20 mouse cellular contexts compared by ENCODE assay signal in the genomic region with DNA sequence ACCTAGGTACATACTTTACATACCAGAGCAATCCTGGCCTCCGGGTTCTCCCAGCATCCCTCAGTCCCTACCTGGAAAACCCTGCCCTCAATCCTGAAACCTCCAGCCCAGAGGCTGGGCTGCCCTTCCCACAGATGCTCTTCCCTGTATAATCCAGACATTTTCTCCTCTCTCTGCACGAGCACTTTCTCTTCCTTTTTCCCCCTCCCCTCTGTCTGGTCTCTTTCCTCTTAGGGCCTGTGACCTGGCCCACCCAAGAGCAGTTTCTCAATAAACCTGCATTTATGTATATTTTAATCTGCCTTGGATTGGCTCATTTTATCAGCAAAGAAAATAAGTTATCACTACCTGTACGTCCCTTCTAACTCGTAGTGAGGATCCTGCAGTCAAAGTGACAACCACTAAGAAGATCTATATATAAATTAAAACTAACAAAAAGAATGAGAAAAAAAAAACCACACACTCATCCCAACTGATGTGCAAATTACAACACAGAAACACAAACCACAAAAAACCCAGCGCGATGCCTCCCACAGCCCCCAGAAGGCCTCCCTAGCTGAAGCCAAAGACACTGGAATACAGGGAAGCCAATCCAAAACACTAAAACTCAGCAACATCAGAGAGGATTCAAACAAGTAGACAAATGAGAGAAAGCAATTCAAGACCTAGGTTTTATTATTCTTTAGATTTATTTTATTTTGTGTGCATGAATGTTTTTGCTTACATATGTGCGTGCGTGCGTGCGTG. TPM values are rescaled to one million over a fixed set of nuclear protein-coding genes. Genes with fewer than 3 reads are reported as not detected.
DNase-seq lines count a peak whose midpoint lies in the region; ATAC-seq lines count a peak whose summit lies in the region.
"Had no signal": no experiment of that assay in that cellular context is flagged by ENCODE, and none has a peak within 500 bp of the region (broad histone marks: within the 10 kb centered on the region; RNA-seq: fewer than 3 reads in every experiment).

No protein-coding gene starts in this region.

- H3K27ac ChIP-seq in kidney, embryonic 16.5 days (ENCODE audit: low read length) = no peak overlapping the region
- no peak overlapping the region for H3K27ac ChIP-seq in midbrain, embryonic 11.5 days (ENCODE audit: low read depth, low read length)
- no peak overlapping the region for H3K27ac ChIP-seq in midbrain, embryonic 15.5 days
- H3K27ac ChIP-seq: forebrain, embryonic 12.5 days; hindbrain, embryonic 12.5 days had no signal

- no peaks in the 10 kb centered on the region for H3K27me3 ChIP-seq in kidney, embryonic 16.5 days (ENCODE audit: insufficient read depth, low read length)
- H3K27me3 ChIP-seq in midbrain, embryonic 11.5 days (ENCODE audit: control insufficient read depth, insufficient read depth, low read length) = no peaks in the 10 kb centered on the region
- H3K27me3 ChIP-seq in midbrain, embryonic 15.5 days (replicated peaks) = no peaks in the 10 kb centered on the region
- H3K27me3 ChIP-seq: embryonic facial prominence, embryonic 13.5 days; forebrain, embryonic 12.5 days; hindbrain, embryonic 12.5 days had no signal

- WGBS in kidney, embryonic 16.5 days = 83% methylated on average over 10 of the region's 10 CpGs
- 92% methylated on average over 10 of the region's 10 CpGs for WGBS in midbrain, embryonic 11.5 days
- 87% methylated on average over 10 of the region's 10 CpGs for WGBS in midbrain, embryonic 15.5 days

- H3K36me3 ChIP-seq in kidney, embryonic 16.5 days (ENCODE audit: insufficient read depth, low read length) = no peaks in the 10 kb centered on the region
- H3K36me3 ChIP-seq in midbrain, embryonic 11.5 days (ENCODE audit: control insufficient read depth, insufficient read depth, low read length) = no peaks in the 10 kb centered on the region
- no peaks in the 10 kb centered on the region for H3K36me3 ChIP-seq in midbrain, embryonic 15.5 days (replicated peaks)
- H3K36me3 ChIP-seq: embryonic facial prominence, embryonic 13.5 days; forebrain, embryonic 12.5 days; hindbrain, embryonic 12.5 days had no signal

- no peaks in the 10 kb centered on the region for H3K9me3 ChIP-seq in kidney, embryonic 16.5 days (ENCODE audit: low read length)
- H3K9me3 ChIP-seq in midbrain, embryonic 11.5 days (ENCODE audit: control insufficient read depth, low read length) = no peaks in the 10 kb centered on the region
- H3K9me3 ChIP-seq in midbrain, embryonic 15.5 days = no peaks in the 10 kb centered on the region
- H3K9me3 ChIP-seq: embryonic facial prominence, embryonic 13.5 days; forebrain, embryonic 12.5 days; hindbrain, embryonic 12.5 days had no signal

- H3K4me1 ChIP-seq in kidney, embryonic 16.5 days (ENCODE audit: insufficient read depth, low read length) = no peaks in the 10 kb centered on the region
- no peaks in the 10 kb centered on the region for H3K4me1 ChIP-seq in midbrain, embryonic 11.5 days (ENCODE audit: control insufficient read depth, insufficient read depth, low read length)
- H3K4me1 ChIP-seq in midbrain, embryonic 15.5 days = no peaks in the 10 kb centered on the region
- H3K4me1 ChIP-seq: forebrain, embryonic 12.5 days; hindbrain, embryonic 12.5 days had no signal

- no peak overlapping the region for H3K4me3 ChIP-seq in kidney, embryonic 16.5 days (ENCODE audit: low read length)
- no peak overlapping the region for H3K4me3 ChIP-seq in midbrain, embryonic 11.5 days (ENCODE audit: low read depth, low read length)
- H3K4me3 ChIP-seq in midbrain, embryonic 15.5 days = no peak overlapping the region
- H3K4me3 ChIP-seq: embryonic facial prominence, embryonic 13.5 days; forebrain, embryonic 12.5 days; hindbrain, embryonic 12.5 days had no signal

- H3K4me2 ChIP-seq in kidney, embryonic 16.5 days (replicated peaks; ENCODE audit: low read depth, low read length) = no peak overlapping the region
- no peak overlapping the region for H3K4me2 ChIP-seq in midbrain, embryonic 11.5 days
- no peak overlapping the region for H3K4me2 ChIP-seq in midbrain, embryonic 15.5 days
- H3K4me2 ChIP-seq: embryonic facial prominence, embryonic 13.5 days; forebrain, embryonic 12.5 days; hindbrain, embryonic 12.5 days had no signal

- peak; percentile 15 for DNase-seq in kidney, postnatal 14 days
- peak; percentile 47 for DNase-seq in midbrain, embryonic 11.5 days (ENCODE audit: low spot score, missing footprints)
- no peak for DNase-seq in retina, postnatal 1 day
- DNase-seq: adrenal gland, adult 2 months; adrenal gland, postnatal 25 days; cerebellum, adult 18-20 months; cerebellum, adult 9-11 months; cerebellum, postnatal 36 days; gastrocnemius, postnatal 14 days; heart, postnatal 10 days; heart, postnatal 4 days had no signal

- no peak for ATAC-seq in kidney, embryonic 16.5 days (ENCODE audit: low FRiP score, low TSS enrichment)
- no peak for ATAC-seq in midbrain, embryonic 11.5 days (ENCODE audit: low FRiP score)
- no peak for ATAC-seq in midbrain, embryonic 15.5 days (replicated peaks)
- peak; percentile 64 for ATAC-seq in megakaryocyte, adult 5-6 weeks (ENCODE audit: poor library complexity, severe bottlenecking)
- ATAC-seq: activated CD4-positive, CD25-positive, alpha-beta regulatory T cell, adult 4 months; forebrain, embryonic 16.5 days; hindbrain, embryonic 16.5 days had no signal

- no peak overlapping the region for H3K9ac ChIP-seq in kidney, embryonic 16.5 days (replicated peaks; ENCODE audit: low read length)
- H3K9ac ChIP-seq in midbrain, embryonic 11.5 days (ENCODE audit: low read length) = no peak overlapping the region
- H3K9ac ChIP-seq in midbrain, embryonic 15.5 days = no peak overlapping the region
- H3K9ac ChIP-seq: embryonic facial prominence, embryonic 13.5 days; forebrain, embryonic 12.5 days; hindbrain, embryonic 12.5 days had no signal

RNA-seq across cellular contexts. Expression of a gene that starts 23.6 kb away (rescaled TPM):
- 437 and 471 TPM in 2 replicates for polyA plus RNA-seq in kidney, embryonic 16.5 days (2015; fragmentation: Nextera tagmentation; extraction: Ambion mirVana)
- 426 and 436 TPM in 2 replicates for polyA plus RNA-seq in midbrain, embryonic 11.5 days (2014; fragmentation: Nextera tagmentation; extraction: Ambion mirVana)
- 385 and 388 TPM in 2 replicates for polyA plus RNA-seq in midbrain, embryonic 15.5 days (2015; fragmentation: Nextera tagmentation; extraction: Ambion mirVana)
- total RNA-seq in megakaryocyte, adult 5-6 weeks (2015) = 379 and 399 TPM in 2 replicates
- total RNA-seq in megakaryocyte, adult 5-6 weeks (2017) = 518 and 538 TPM in 2 replicates

RNA-seq across cellular contexts. Expression of a gene that starts 28.5 kb away (rescaled TPM):
- 1.1 and 1.8 TPM in 2 replicates for polyA plus RNA-seq in kidney, embryonic 16.5 days (2015; fragmentation: Nextera tagmentation; extraction: Ambion mirVana)
- 2.7 TPM in 2 replicates for polyA plus RNA-seq in midbrain, embryonic 11.5 days (2014; fragmentation: Nextera tagmentation; extraction: Ambion mirVana)
- 1.8 and 1.9 TPM in 2 replicates for polyA plus RNA-seq in midbrain, embryonic 15.5 days (2015; fragmentation: Nextera tagmentation; extraction: Ambion mirVana)
- total RNA-seq in megakaryocyte, adult 5-6 weeks (2015) = 0.41 TPM in 1 of 2 replicates, not detected in the other
- 0.73 and 0.99 TPM in 2 replicates for total RNA-seq in megakaryocyte, adult 5-6 weeks (2017)
